Mouse (Mus musculus): ENCODE measurements around the gene Wscd2. TPM values are rescaled to one million over a fixed set of nuclear protein-coding genes. Genes with fewer than 3 reads are reported as not detected.

Gene Wscd2
- total and polyA plus RNA-seq, 3 experiments: not detected

GRCm38 (mm10) chr5:113554095-113554494 lies 64.0 kb downstream of the Wscd2 start:
- no peak overlapping the region for H3K9ac ChIP-seq (ENCODE audit: control insufficient read depth, low read depth, low read length, poor library complexity, severe bottlenecking)
- H3K4me1 ChIP-seq (ENCODE audit: control insufficient read depth in 1 of 2, insufficient read depth in 2 of 2, low read length in 2 of 2): no peaks in the 10 kb centered on the region
- H3K36me3 ChIP-seq (ENCODE audit: control insufficient read depth in 1 of 2, insufficient read depth in 2 of 2, low read length in 2 of 2): no peaks in the 10 kb centered on the region
- TF ChIP-seq TAL1 (IDR thresholded peaks at IDR 0.05; ENCODE audit: low read length) (no peak), ZMIZ1 (IDR thresholded peaks at IDR 0.05; ENCODE audit: low read depth, low read length) (no peak), MAX (IDR thresholded peaks at IDR 0.05; ENCODE audit: low read length) (no peak), MAFK (IDR thresholded peaks at IDR 0.05; ENCODE audit: borderline replicate concordance, low read depth, low read length) (no peak), RCOR1 (IDR thresholded peaks at IDR 0.05; ENCODE audit: low read depth, low read length) (no peak), TBP (IDR thresholded peaks at IDR 0.05; ENCODE audit: low read depth, low read length) (no peak), KAT2A (conservative IDR thresholded peaks at IDR 0.05; ENCODE audit: low read depth, low read length) (no peak), JUND (IDR thresholded peaks at IDR 0.05; ENCODE audit: low read depth, low read length) (no peak), TCF12 (IDR thresholded peaks at IDR 0.05; ENCODE audit: low read depth, low read length) (no peak)
- H3K27ac ChIP-seq (ENCODE audit: control insufficient read depth, low read depth, low read length): no peak overlapping the region
- H3K79me2 ChIP-seq (ENCODE audit: control insufficient read depth, insufficient read depth, low read length, poor library complexity): no peaks in the 10 kb centered on the region
- H3K9me3 ChIP-seq (replicated peaks; ENCODE audit: insufficient read depth, low read length): no peaks in the 10 kb centered on the region
- no peak overlapping the region for H3K4me3 ChIP-seq (ENCODE audit: control insufficient read depth in 1 of 2, insufficient read depth in 1 of 2, low read depth in 2 of 2, low read length in 2 of 2)
- no peaks in the 10 kb centered on the region for H3K27me3 ChIP-seq (ENCODE audit: control insufficient read depth in 1 of 2, insufficient read depth in 2 of 2, low read length in 2 of 2)
- no peak for DNase-seq (ENCODE audit: low read depth, low spot score)

GRCm38 (mm10) chr5:113554571-113554970 lies 64.4 kb downstream of the Wscd2 start:
- no peak for DNase-seq (ENCODE audit: low read depth, low spot score)
- no peak overlapping the region for H3K9ac ChIP-seq (ENCODE audit: control insufficient read depth, low read depth, low read length, poor library complexity, severe bottlenecking)
- no peak for TF ChIP-seq NELFE (IDR thresholded peaks at IDR 0.05; ENCODE audit: low read depth, low read length)
- no peak for TF ChIP-seq MYB (IDR thresholded peaks at IDR 0.05; ENCODE audit: low read depth, low read length)
- no peak for TF ChIP-seq POLR2A (IDR thresholded peaks at IDR 0.05; ENCODE audit: control insufficient read depth in 1 of 2, insufficient read depth in 1 of 2, low read depth in 1 of 2, low read length in 2 of 2, poor library complexity in 1 of 2)
- H3K4me1 ChIP-seq (ENCODE audit: control insufficient read depth in 1 of 2, insufficient read depth in 2 of 2, low read length in 2 of 2): no peaks in the 10 kb centered on the region
- H3K9me3 ChIP-seq (replicated peaks; ENCODE audit: insufficient read depth, low read length): no peaks in the 10 kb centered on the region
- H3K79me2 ChIP-seq (ENCODE audit: control insufficient read depth, insufficient read depth, low read length, poor library complexity): no peaks in the 10 kb centered on the region
- no peak overlapping the region for H3K4me3 ChIP-seq (ENCODE audit: control insufficient read depth in 1 of 2, insufficient read depth in 1 of 2, low read depth in 2 of 2, low read length in 2 of 2)
- H3K27me3 ChIP-seq (ENCODE audit: control insufficient read depth in 1 of 2, insufficient read depth in 2 of 2, low read length in 2 of 2): no peaks in the 10 kb centered on the region
- H3K36me3 ChIP-seq (ENCODE audit: control insufficient read depth in 1 of 2, insufficient read depth in 2 of 2, low read length in 2 of 2): no peaks in the 10 kb centered on the region
- H3K27ac ChIP-seq (ENCODE audit: control insufficient read depth, low read depth, low read length): no peak overlapping the region

GRCm38 (mm10) chr5:113555684-113556083 lies 65.6 kb downstream of the Wscd2 start:
- Histone ChIP-seq H3K79me2 (ENCODE audit: control insufficient read depth, insufficient read depth, low read length, poor library complexity) (no peaks in the 10 kb centered on the region), H3K36me3 (ENCODE audit: control insufficient read depth in 1 of 2, insufficient read depth in 2 of 2, low read length in 2 of 2) (no peaks in the 10 kb centered on the region), H3K9me3 (replicated peaks; ENCODE audit: insufficient read depth, low read length) (no peaks in the 10 kb centered on the region), H3K4me3 (ENCODE audit: control insufficient read depth in 1 of 2, insufficient read depth in 1 of 2, low read depth in 2 of 2, low read length in 2 of 2) (no peak overlapping the region), H3K27ac (ENCODE audit: control insufficient read depth, low read depth, low read length) (no peak overlapping the region), H3K27me3 (ENCODE audit: control insufficient read depth in 1 of 2, insufficient read depth in 2 of 2, low read length in 2 of 2) (no peaks in the 10 kb centered on the region), H3K4me1 (ENCODE audit: control insufficient read depth in 1 of 2, insufficient read depth in 2 of 2, low read length in 2 of 2) (no peaks in the 10 kb centered on the region), H3K9ac (ENCODE audit: control insufficient read depth, low read depth, low read length, poor library complexity, severe bottlenecking) (no peak overlapping the region)
- TF ChIP-seq ZNF384 (IDR thresholded peaks at IDR 0.05; ENCODE audit: low read depth, low read length): no peak
- TF ChIP-seq POLR2AphosphoS5 (IDR thresholded peaks at IDR 0.05; ENCODE audit: borderline replicate concordance, low read depth, low read length): no peak
- TF ChIP-seq TAL1 (IDR thresholded peaks at IDR 0.05; ENCODE audit: low read length): no peak
- TF ChIP-seq ZC3H11A (IDR thresholded peaks at IDR 0.05; ENCODE audit: low read depth, low read length): no peak
- TF ChIP-seq MYB (IDR thresholded peaks at IDR 0.05; ENCODE audit: low read depth, low read length): no peak
- no peak for TF ChIP-seq CHD2 (IDR thresholded peaks at IDR 0.05; ENCODE audit: low read length)
- no peak for TF ChIP-seq USF1 (IDR thresholded peaks at IDR 0.05; ENCODE audit: low read depth, low read length)
- TF ChIP-seq TCF12 (IDR thresholded peaks at IDR 0.05; ENCODE audit: low read depth, low read length): no peak
- TF ChIP-seq ETS1 (IDR thresholded peaks at IDR 0.05; ENCODE audit: low read depth, low read length): no peak
- TF ChIP-seq USF2 (IDR thresholded peaks at IDR 0.05; ENCODE audit: borderline replicate concordance in 1 of 2, insufficient read depth in 1 of 2, low read depth in 1 of 2, low read length in 2 of 2): no peak
- no peak for TF ChIP-seq POLR2AphosphoS2 (IDR thresholded peaks at IDR 0.05; ENCODE audit: low read length)
- TF ChIP-seq GABPA (IDR thresholded peaks at IDR 0.05; ENCODE audit: low read depth, low read length): no peak
- no peak for TF ChIP-seq KAT2A (conservative IDR thresholded peaks at IDR 0.05; ENCODE audit: low read depth, low read length)
- no peak for TF ChIP-seq MAZ (IDR thresholded peaks at IDR 0.05; ENCODE audit: low read depth, low read length)
- DNase-seq (ENCODE audit: low read depth, low spot score): no peak
